ENCODE assay signal across 25 mouse cellular contexts in genomic region chr17:93532535-93532934, GRCm38 (mm10).
DNase-seq lines count a peak whose midpoint lies in the region; ATAC-seq and TF ChIP-seq lines count a peak whose summit lies in the region.
"Had no signal": no experiment of that assay in that cellular context is flagged by ENCODE, and none has a peak within 500 bp of the region (broad histone marks: within the 10 kb centered on the region; RNA-seq: fewer than 3 reads in every experiment).

No protein-coding gene starts in this region.

- H3K4me1 ChIP-seq in intestine, postnatal 0 days (replicated peaks; ENCODE audit: control insufficient read depth, insufficient read depth, low read length), result no peaks in the 10 kb centered on the region
- no peaks in the 10 kb centered on the region for H3K4me1 ChIP-seq in intestine, embryonic 16.5 days (ENCODE audit: control insufficient read depth, insufficient read depth, low read length)
- H3K4me1 ChIP-seq in lung, postnatal 0 days (ENCODE audit: insufficient read depth, low read depth, low read length), result no peaks in the 10 kb centered on the region
- H3K4me1 ChIP-seq: hindbrain, embryonic 10.5 days; limb, embryonic 13.5 days; liver, embryonic 13.5 days; midbrain, embryonic 12.5 days; neural tube, embryonic 13.5 days had no signal

- H3K27me3 ChIP-seq in intestine, postnatal 0 days (replicated peaks; ENCODE audit: control insufficient read depth, insufficient read depth, low read length), result no peaks in the 10 kb centered on the region
- no peaks in the 10 kb centered on the region for H3K27me3 ChIP-seq in intestine, embryonic 16.5 days (replicated peaks; ENCODE audit: control insufficient read depth, insufficient read depth, low read length)
- no peaks in the 10 kb centered on the region for H3K27me3 ChIP-seq in lung, postnatal 0 days (replicated peaks; ENCODE audit: insufficient read depth, low read length)
- H3K27me3 ChIP-seq: CH12.LX; limb, embryonic 13.5 days; liver, embryonic 13.5 days; midbrain, embryonic 12.5 days; neural tube, embryonic 13.5 days had no signal

- ATAC-seq in intestine, postnatal 0 days, result no peak
- ATAC-seq in intestine, embryonic 16.5 days, result no peak
- no peak for ATAC-seq in lung, postnatal 0 days
- ATAC-seq: forebrain, embryonic 14.5 days had no signal

- TF ChIP-seq EP300 in lung, postnatal 0 days (IDR thresholded peaks at IDR 0.05), result no peak

- TF ChIP-seq CTCF in intestine, postnatal 0 days (IDR thresholded peaks at IDR 0.05; ENCODE audit: low read depth), result peak; percentile 62
- TF ChIP-seq CTCF in lung, postnatal 0 days (IDR thresholded peaks at IDR 0.05), result peak; percentile 30

- H3K9ac ChIP-seq in intestine, postnatal 0 days (ENCODE audit: low read depth, low read length), result no peak overlapping the region
- H3K9ac ChIP-seq in intestine, embryonic 16.5 days (ENCODE audit: low read depth, low read length), result no peak overlapping the region
- no peak overlapping the region for H3K9ac ChIP-seq in lung, postnatal 0 days (replicated peaks; ENCODE audit: low read depth)
- H3K9ac ChIP-seq: limb, embryonic 13.5 days; liver, embryonic 13.5 days; midbrain, embryonic 12.5 days; neural tube, embryonic 13.5 days had no signal

- H3K36me3 ChIP-seq in intestine, postnatal 0 days (ENCODE audit: control insufficient read depth, insufficient read depth), result no peaks in the 10 kb centered on the region
- no peaks in the 10 kb centered on the region for H3K36me3 ChIP-seq in intestine, embryonic 16.5 days (ENCODE audit: control insufficient read depth, insufficient read depth, low read length)
- no peaks in the 10 kb centered on the region for H3K36me3 ChIP-seq in lung, postnatal 0 days (ENCODE audit: insufficient read depth, low read length)
- H3K36me3 ChIP-seq: hindbrain, embryonic 10.5 days; limb, embryonic 13.5 days; liver, embryonic 13.5 days; midbrain, embryonic 12.5 days; neural tube, embryonic 13.5 days had no signal

- no peak overlapping the region for H3K4me2 ChIP-seq in intestine, postnatal 0 days (replicated peaks; ENCODE audit: low read depth)
- no peak overlapping the region for H3K4me2 ChIP-seq in intestine, embryonic 16.5 days (ENCODE audit: low read depth, low read length)
- H3K4me2 ChIP-seq in lung, postnatal 0 days (replicated peaks; ENCODE audit: low read depth, low read length), result no peak overlapping the region
- H3K4me2 ChIP-seq: heart, embryonic 11.5 days; limb, embryonic 13.5 days; liver, embryonic 13.5 days; midbrain, embryonic 12.5 days; neural tube, embryonic 13.5 days had no signal

- no peak overlapping the region for H3K4me3 ChIP-seq in intestine, postnatal 0 days (ENCODE audit: low read depth, low read length)
- H3K4me3 ChIP-seq in intestine, embryonic 16.5 days (ENCODE audit: low read length), result no peak overlapping the region
- H3K4me3 ChIP-seq in lung, postnatal 0 days (ENCODE audit: low read depth, low read length), result no peak overlapping the region
- H3K4me3 ChIP-seq: hindbrain, embryonic 10.5 days; limb, embryonic 13.5 days; liver, embryonic 13.5 days; midbrain, embryonic 12.5 days; myocyte; neural tube, embryonic 13.5 days had no signal

- no peaks in the 10 kb centered on the region for H3K9me3 ChIP-seq in intestine, postnatal 0 days (ENCODE audit: control insufficient read depth)
- H3K9me3 ChIP-seq in intestine, embryonic 16.5 days (ENCODE audit: control insufficient read depth, low read length), result no peaks in the 10 kb centered on the region
- no peaks in the 10 kb centered on the region for H3K9me3 ChIP-seq in lung, postnatal 0 days (ENCODE audit: low read length)
- H3K9me3 ChIP-seq: hindbrain, embryonic 10.5 days; limb, embryonic 13.5 days; liver, embryonic 13.5 days; midbrain, embryonic 12.5 days; neural tube, embryonic 13.5 days had no signal

- no peak for DNase-seq in lung, postnatal 0 days (ENCODE audit: low spot score)
- no peak for DNase-seq in lung, adult 18-20 months
- DNase-seq in ES-CJ7 (ENCODE audit: low read depth, low spot score), result peak; percentile 41
- DNase-seq in adipocyte (ENCODE audit: low spot score), result peak; percentile 10
- DNase-seq in frontal cortex, postnatal 10 days (ENCODE audit: low spot score in 2 of 2), result no peak
- DNase-seq in B cell, adult 2 months, result no peak
- DNase-seq: adrenal gland, adult 8-10 months; cerebellum, adult 18-20 months; cerebellum, postnatal 25 days; gastrocnemius, postnatal 10 days; kidney, adult 18-20 months; layer of hippocampus, postnatal 36 days; liver, embryonic 13.5 days; lung, postnatal 10 days; thymus, postnatal 25 days had no signal

- no peak overlapping the region for H3K27ac ChIP-seq in intestine, postnatal 0 days (ENCODE audit: low read depth, low read length)
- H3K27ac ChIP-seq in intestine, embryonic 16.5 days (ENCODE audit: low read length), result no peak overlapping the region
- no peak overlapping the region for H3K27ac ChIP-seq in lung, postnatal 0 days (ENCODE audit: low read length)
- H3K27ac ChIP-seq: hindbrain, embryonic 10.5 days; limb, embryonic 13.5 days; liver, embryonic 13.5 days; midbrain, embryonic 12.5 days; neural tube, embryonic 13.5 days had no signal

Comparison
In these comparisons a context has a peak if more than half of its experiments do, and no peak if none do; other contexts are left out.
1. DNase-seq: peak in ES-CJ7 (single experiment) and adipocyte (single experiment); none in lung, postnatal 0 days (single experiment), lung, adult 18-20 months (0 of 2), frontal cortex, postnatal 10 days (0 of 2) and B cell, adult 2 months (0 of 2).